Mouse (Mus musculus) ES-E14 (cell line): ENCODE results near the gene Gli3.

ENCODE experiments used
- CHD2 ChIP-seq: IDR thresholded peaks from 2 replicates; pipeline ENCODE4 v1.6.1; 2014; ENCODE audit warnings: mild to moderate bottlenecking, low read depth, low read length, inconsistent platforms
- MAFK ChIP-seq: IDR thresholded peaks from 2 replicates; pipeline ENCODE4 v1.6.1; 2014; ENCODE audit warnings: mild to moderate bottlenecking, low read depth, low read length, inconsistent platforms; ENCODE audit not compliant: insufficient read depth
- ZC3H11A ChIP-seq: IDR thresholded peaks from 2 replicates; pipeline ENCODE4 v1.6.1; 2012; ENCODE audit warnings: low read depth, mild to moderate bottlenecking, inconsistent platforms, low read length, borderline replicate concordance

GRCm38 (mm10) chr13:15543169-15543887 is 80.3 kb downstream of the Gli3 start:
- TF ChIP-seq ZC3H11A (no peak), CHD2 (no peak), MAFK (no peak)
